In genomic region chr8:31725430-31725829, GRCm38 (mm10) we compare ENCODE assay signal across 22 mouse cellular contexts.
"Had no signal": no experiment of that assay in that cellular context is flagged by ENCODE, and none has a peak within 500 bp of the region (broad histone marks: within the 10 kb centered on the region; RNA-seq: fewer than 3 reads in every experiment).

No protein-coding gene starts in this region.

- H3K4me1 ChIP-seq: midbrain, embryonic 12.5 days; midbrain, embryonic 15.5 days; neural tube, embryonic 12.5 days; neural tube, embryonic 15.5 days; stomach, embryonic 15.5 days had no signal

- H3K27ac ChIP-seq: kidney, postnatal 0 days; layer of hippocampus, adult 2 months; left cerebral cortex, adult 2 months; limb, embryonic 12.5 days; macrophage; midbrain, embryonic 12.5 days; midbrain, embryonic 15.5 days; neural tube, embryonic 12.5 days; neural tube, embryonic 15.5 days; stomach, embryonic 15.5 days had no signal

- H3K9ac ChIP-seq: limb, embryonic 12.5 days; lung, embryonic 14.5 days; midbrain, embryonic 12.5 days; midbrain, embryonic 15.5 days; neural tube, embryonic 12.5 days; neural tube, embryonic 15.5 days; stomach, embryonic 15.5 days had no signal

- H3K27me3 ChIP-seq: limb, embryonic 12.5 days; midbrain, embryonic 12.5 days; midbrain, embryonic 15.5 days; neural tube, embryonic 12.5 days; neural tube, embryonic 15.5 days; stomach, embryonic 15.5 days had no signal

- H3K36me3 ChIP-seq: limb, embryonic 12.5 days; midbrain, embryonic 12.5 days; midbrain, embryonic 15.5 days; neural tube, embryonic 12.5 days; neural tube, embryonic 15.5 days; stomach, embryonic 15.5 days had no signal

- H3K4me3 ChIP-seq: layer of hippocampus, adult 2 months; left cerebral cortex, adult 2 months; limb, embryonic 12.5 days; midbrain, embryonic 12.5 days; midbrain, embryonic 15.5 days; neural tube, embryonic 12.5 days; neural tube, embryonic 15.5 days; stomach, embryonic 15.5 days had no signal

- DNase-seq: kidney, adult 2 months; kidney, postnatal 25 days; layer of hippocampus, adult 9-11 months; lung, embryonic 14.5 days; right cerebral cortex, adult 18-20 months; right cerebral cortex, postnatal 14 days; right cerebral cortex, postnatal 4 days; thymus, adult 2 months; thymus, postnatal 14 days; thymus, postnatal 4 days had no signal

- H3K9me3 ChIP-seq: midbrain, embryonic 12.5 days; midbrain, embryonic 15.5 days; neural tube, embryonic 12.5 days; neural tube, embryonic 15.5 days; stomach, embryonic 15.5 days had no signal

- H3K4me2 ChIP-seq: limb, embryonic 12.5 days; lung, embryonic 14.5 days; midbrain, embryonic 12.5 days; midbrain, embryonic 15.5 days; neural tube, embryonic 12.5 days; neural tube, embryonic 15.5 days; stomach, embryonic 15.5 days had no signal

- ATAC-seq: intestine, postnatal 0 days; lung, postnatal 0 days; midbrain, embryonic 15.5 days had no signal
